Mouse (Mus musculus) MEL (cell line): ENCODE results near the gene Chchd2.

Experiments used
- CTCF ChIP-seq, 3 experiments: IDR thresholded peaks in 2 of 3; conservative IDR thresholded peaks in 1 of 3; 2 replicates each; pipeline ENCODE4 v1.5.1; 2011 to 2012; ENCODE audit warnings: low read length in 3 of 3, low read depth in 2 of 3, mild to moderate bottlenecking in 2 of 3, improper control_type of control experiment in 1 of 3, inconsistent platforms in 1 of 3, mixed read lengths in 1 of 3, moderate library complexity in 1 of 3; ENCODE audit not compliant: control insufficient read depth in 1 of 3, insufficient read depth in 1 of 3, poor library complexity in 1 of 3, severe bottlenecking in 1 of 3
- MAZ ChIP-seq: IDR thresholded peaks from 2 replicates; pipeline ENCODE4 v1.6.1; 2012; ENCODE audit warnings: low read depth, mild to moderate bottlenecking, inconsistent platforms, low read length, improper control_type of control experiment
- MYB ChIP-seq: IDR thresholded peaks from 2 replicates; pipeline ENCODE4 v1.6.1; 2011; ENCODE audit warnings: mild to moderate bottlenecking, low read depth, low read length, improper control_type of control experiment

DNA sequence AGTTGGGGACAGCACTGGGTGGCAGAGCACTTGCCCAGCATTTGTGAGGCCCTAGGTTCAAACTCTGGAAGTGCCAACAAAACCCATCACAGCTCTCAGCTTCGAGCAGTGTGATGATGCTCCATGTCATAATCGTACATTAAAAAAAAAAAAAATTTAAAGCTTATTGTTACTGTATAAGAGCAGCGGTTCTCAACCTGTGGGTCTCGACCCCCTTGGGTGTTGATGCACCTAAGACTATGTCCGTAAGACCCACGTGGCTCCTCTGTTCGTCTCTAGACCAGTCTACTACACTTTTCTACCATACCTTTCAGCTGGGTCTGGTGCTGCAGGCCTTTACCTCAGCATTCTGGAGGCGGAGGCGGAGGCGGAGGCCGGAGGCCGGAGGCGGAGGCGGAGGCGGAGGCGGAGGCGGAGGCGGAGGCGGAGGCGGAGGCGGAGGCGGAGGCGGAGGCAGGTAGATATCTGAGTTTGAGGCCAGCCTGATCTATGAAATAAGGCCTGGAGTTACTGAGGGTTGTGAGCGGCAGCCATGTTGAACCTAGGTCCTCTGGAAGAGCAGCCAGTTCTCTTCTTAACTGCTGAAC is 30.9 kb upstream of the Chchd2 start:
- TF ChIP-seq MAZ (no peak), CTCF (IDR thresholded peaks at IDR 0.05 in 2 of 3, conservative IDR thresholded peaks at IDR 0.05 in 1 of 3; ENCODE audit: control insufficient read depth in 1 of 3, insufficient read depth in 1 of 3, low read depth in 2 of 3, low read length in 3 of 3, poor library complexity in 1 of 3, severe bottlenecking in 1 of 3) (no peak), MYB (no peak)
